Mouse (Mus musculus): ENCODE data around the gene Impdh2.

DNA sequence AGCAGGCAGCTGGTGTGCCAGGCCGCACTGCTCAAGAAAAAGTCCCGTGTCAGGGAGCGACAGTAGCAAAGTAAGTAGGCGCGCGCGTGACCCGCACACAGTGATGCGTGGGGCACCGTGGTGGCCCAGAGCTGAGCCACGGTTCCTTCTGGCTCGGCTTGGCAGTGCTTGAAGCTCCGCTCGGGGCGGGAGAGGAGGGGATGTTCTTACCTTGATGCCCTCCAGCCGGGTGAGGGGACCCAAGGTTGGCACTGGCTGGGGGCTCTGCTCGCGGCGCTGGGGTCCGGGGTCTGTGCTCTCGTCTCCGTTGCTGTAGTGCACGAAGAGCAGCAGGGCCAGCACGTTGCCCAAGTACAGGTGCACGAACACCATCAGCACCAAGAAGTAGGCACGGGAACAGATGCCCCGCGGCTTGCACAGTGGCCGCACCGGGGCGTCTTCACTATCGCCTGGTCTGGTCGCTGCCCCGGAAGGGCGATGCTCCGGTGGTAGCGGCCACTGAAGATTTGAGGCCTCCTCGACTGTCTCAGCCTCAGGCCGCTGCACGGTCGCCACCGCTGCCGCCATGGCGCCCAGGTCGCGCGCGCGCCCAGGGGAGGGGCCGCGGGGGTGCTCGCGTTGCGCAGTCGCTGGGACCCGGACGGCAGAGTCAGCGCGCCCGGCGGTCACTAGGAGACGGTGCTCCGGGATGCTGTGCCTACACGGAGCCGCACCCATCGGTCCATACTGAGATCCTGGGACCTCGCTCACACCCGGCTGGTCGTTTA, 37.1 kb downstream of the Impdh2 start, which contains the start of gene P4htm:
- TF ChIP-seq CTCF (IDR thresholded peaks at IDR 0.05; ENCODE audit: borderline replicate concordance, insufficient read depth, low read depth, low read length) (no peak), POLR2A (IDR thresholded peaks at IDR 0.05; ENCODE audit: borderline replicate concordance, insufficient read depth, low read length) (peak; percentile 80)
